Mouse (Mus musculus) CH12.LX (cell line): ENCODE data around the gene Cnst.

ENCODE experiments used
- CTCF ChIP-seq, 2 experiments: IDR thresholded peaks in 1 of 2; conservative IDR thresholded peaks in 1 of 2; 2 replicates each; pipeline ENCODE4 v1.5.1; 2011 to 2012; ENCODE audit warnings: low read depth in 2 of 2, low read length in 2 of 2, improper control_type of control experiment in 1 of 2, inconsistent platforms in 1 of 2, mild to moderate bottlenecking in 1 of 2, moderate library complexity in 1 of 2
- GABPA ChIP-seq: IDR thresholded peaks from 2 replicates; pipeline ENCODE4 v1.6.1; 2012; ENCODE audit warnings: low read depth, low read length, improper control_type of control experiment, inconsistent platforms; ENCODE audit not compliant: insufficient replicate concordance
- MAX ChIP-seq: IDR thresholded peaks from 2 replicates; pipeline ENCODE4 v1.6.1; 2011; ENCODE audit warnings: low read length, improper control_type of control experiment
- POLR2A ChIP-seq: IDR thresholded peaks from 2 replicates; pipeline ENCODE4 v1.6.1; 2011; ENCODE audit warnings: low read depth, mild to moderate bottlenecking, improper control_type of control experiment, low read length
- TCF12 ChIP-seq: IDR thresholded peaks from 2 replicates; pipeline ENCODE4 v1.6.1; 2014; ENCODE audit warnings: low read depth, mild to moderate bottlenecking, inconsistent platforms, low read length, improper control_type of control experiment
- USF2 ChIP-seq: conservative IDR thresholded peaks from 2 replicates; pipeline ENCODE4 v1.6.1; 2011; ENCODE audit warnings: low read depth, low read length, improper control_type of control experiment
- ZKSCAN1 ChIP-seq: IDR thresholded peaks from 2 replicates; pipeline ENCODE4 v1.6.1; 2012; ENCODE audit warnings: low read depth, inconsistent platforms, low read length, improper control_type of control experiment, borderline replicate concordance
- ZNF384 ChIP-seq: IDR thresholded peaks from 2 replicates; pipeline ENCODE4 v1.6.1; 2012; ENCODE audit warnings: low read depth, low read length, improper control_type of control experiment, inconsistent platforms

- no peak for TF ChIP-seq ZKSCAN1
- no peak for TF ChIP-seq GABPA
- no peak for TF ChIP-seq CTCF (conservative IDR thresholded peaks at IDR 0.05 in 1 of 2, IDR thresholded peaks at IDR 0.05 in 1 of 2; ENCODE audit: low read depth in 2 of 2, low read length in 2 of 2)
- no peak for TF ChIP-seq TCF12
- no peak for TF ChIP-seq POLR2A
- TF ChIP-seq ZNF384 = no peak
- no peak for TF ChIP-seq MAX
- TF ChIP-seq USF2 = no peak
Observed at GRCm38 (mm10) chr1:179539054-179539453, 7.1 kb upstream of the Cnst start.
